Mouse (Mus musculus) spleen, adult 2 months (tissue): ENCODE data around the gene Fpgs. TPM values are rescaled to one million over a fixed set of nuclear protein-coding genes. Genes with fewer than 3 reads are reported as not detected.

ENCODE experiments used
- DNase-seq, 2 experiments: peaks; one replicate each; pipeline versions ENCODE4 v3.0.0 to v3.0.0-alpha.2; 2012 to 2021; ENCODE audit warnings: low spot score in 2 of 2, low read depth in 1 of 2
- H3K27ac ChIP-seq: fragments of 200-500 bp; 2 replicates; pipeline ENCODE4 v1.5.1; 2012; ENCODE audit warnings: low read length, inconsistent platforms; ENCODE audit not compliant: insufficient read depth
- H3K27me3 ChIP-seq: fragments of 200-500 bp; 2 replicates; pipeline ENCODE4 v1.6.1; 2012; ENCODE audit warnings: mild to moderate bottlenecking, moderate library complexity, low read length, inconsistent platforms; ENCODE audit not compliant: control insufficient read depth, insufficient read depth
- H3K36me3 ChIP-seq: fragments of 200-500 bp; 2 replicates; pipeline ENCODE4 v1.6.1; 2012; ENCODE audit warnings: mild to moderate bottlenecking, low read length, inconsistent platforms; ENCODE audit not compliant: control insufficient read depth, insufficient read depth
- H3K4me1 ChIP-seq: fragments of 200-500 bp; 2 replicates; pipeline ENCODE4 v1.6.1; 2011; ENCODE audit warnings: inconsistent platforms; ENCODE audit not compliant: control insufficient read depth, insufficient read depth, insufficient read length
- H3K4me3 ChIP-seq: fragments of 200-500 bp; 2 replicates; pipeline ENCODE4 v1.5.1; 2011; ENCODE audit warnings: mild to moderate bottlenecking, inconsistent platforms; ENCODE audit not compliant: insufficient read depth, insufficient read length; ENCODE audit errors: extremely low read depth
- CTCF ChIP-seq: fragments of 200-500 bp; IDR thresholded peaks from 2 replicates; pipeline ENCODE4 v1.5.1; 2011; ENCODE audit warnings: mild to moderate bottlenecking, inconsistent platforms; ENCODE audit not compliant: insufficient read depth, insufficient read length, insufficient replicate concordance; ENCODE audit errors: extremely low read depth
- POLR2A ChIP-seq: fragments of 200-500 bp; IDR thresholded peaks from 2 replicates; pipeline ENCODE4 v1.6.1; 2011; ENCODE audit warnings: low read depth, low read length, inconsistent platforms
- WGBS: fragments of 180-500 bp; shearing (Covaris S2); methylation state at CpG from one replicate; pipeline ENCODE4 v1.1.7; 2018; 5-methylcytosine and 5-hydroxymethylcytosine counted together
- polyA plus RNA-seq: library from polyadenylated mRNA; depleted of rRNA; stranded (reverse); fragments of >200 nt; gene quantifications from 2 replicates; pipeline ENCODE4 v1.2.3, GENCODE M21; 2012

Gene Fpgs
- polyA plus RNA-seq, 1 experiment, result 34.5 TPM

DNA sequence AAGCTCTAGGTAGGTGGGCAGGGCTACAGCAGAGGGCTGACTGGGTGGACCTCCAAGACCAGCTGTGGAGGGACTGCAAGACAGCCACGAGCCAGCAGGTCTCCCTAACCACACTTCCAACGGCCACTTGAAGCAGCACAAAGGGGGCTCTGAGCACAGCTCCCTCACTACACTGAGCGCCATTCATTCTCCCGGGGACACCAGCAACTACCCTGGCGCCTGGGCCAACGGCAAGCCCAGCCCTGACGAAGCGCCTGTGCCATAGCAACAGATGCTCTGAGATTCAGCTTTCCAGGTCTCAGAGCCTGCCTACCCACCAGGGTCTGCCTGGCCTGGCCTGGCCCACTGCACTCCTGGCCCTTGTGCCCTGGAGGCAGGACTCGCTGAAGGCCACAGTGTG lies 14.8 kb upstream of the Fpgs start:
- Histone ChIP-seq H3K36me3 (no peaks in the 10 kb centered on the region), H3K4me1 (peaks cover 41% of the 10 kb centered on the region; the same call in 1 of the 2 replicates), H3K4me3 (no peak overlapping the region), H3K27ac (no peak overlapping the region), H3K27me3 (no peaks in the 10 kb centered on the region)
- 57% methylated on average over 9 of the region's 9 CpGs for WGBS
- no peak for DNase-seq
- no peak for TF ChIP-seq POLR2A
- no peak for TF ChIP-seq CTCF

DNA sequence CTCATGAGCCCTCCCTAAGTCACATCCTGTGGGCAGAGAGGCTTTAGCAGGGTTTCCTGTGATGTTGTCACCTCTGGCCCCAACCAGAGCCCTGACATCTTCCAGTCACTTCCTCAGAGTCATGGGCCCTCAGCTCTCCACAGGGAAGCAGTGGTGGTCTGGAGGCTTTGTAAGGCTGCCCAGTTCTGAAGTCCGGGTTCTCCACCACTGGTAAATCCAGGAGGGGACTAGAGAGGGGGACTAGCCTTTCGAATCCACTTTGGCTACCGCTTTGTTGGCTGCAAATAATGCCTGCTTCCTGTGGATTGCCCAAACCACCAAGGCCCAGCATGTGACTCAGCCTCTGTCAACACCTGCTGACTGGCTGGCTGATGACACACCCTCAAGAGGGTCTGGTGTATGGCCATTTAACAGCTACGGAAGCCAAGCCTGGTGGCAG lies 11.1 kb upstream of the Fpgs start:
- DNase-seq, result peak; percentile 58 to 82
- Histone ChIP-seq H3K36me3 (peaks cover 2% of the 10 kb centered on the region), H3K4me3 (no peak overlapping the region), H3K4me1 (peaks cover 44% of the 10 kb centered on the region; the same call in 1 of the 2 replicates), H3K27ac (peak overlapping the region; percentile 97), H3K27me3 (no peaks in the 10 kb centered on the region)
- WGBS, result 10% methylated on average over 4 of the region's 4 CpGs
- TF ChIP-seq CTCF, result no peak
- no peak for TF ChIP-seq POLR2A

DNA sequence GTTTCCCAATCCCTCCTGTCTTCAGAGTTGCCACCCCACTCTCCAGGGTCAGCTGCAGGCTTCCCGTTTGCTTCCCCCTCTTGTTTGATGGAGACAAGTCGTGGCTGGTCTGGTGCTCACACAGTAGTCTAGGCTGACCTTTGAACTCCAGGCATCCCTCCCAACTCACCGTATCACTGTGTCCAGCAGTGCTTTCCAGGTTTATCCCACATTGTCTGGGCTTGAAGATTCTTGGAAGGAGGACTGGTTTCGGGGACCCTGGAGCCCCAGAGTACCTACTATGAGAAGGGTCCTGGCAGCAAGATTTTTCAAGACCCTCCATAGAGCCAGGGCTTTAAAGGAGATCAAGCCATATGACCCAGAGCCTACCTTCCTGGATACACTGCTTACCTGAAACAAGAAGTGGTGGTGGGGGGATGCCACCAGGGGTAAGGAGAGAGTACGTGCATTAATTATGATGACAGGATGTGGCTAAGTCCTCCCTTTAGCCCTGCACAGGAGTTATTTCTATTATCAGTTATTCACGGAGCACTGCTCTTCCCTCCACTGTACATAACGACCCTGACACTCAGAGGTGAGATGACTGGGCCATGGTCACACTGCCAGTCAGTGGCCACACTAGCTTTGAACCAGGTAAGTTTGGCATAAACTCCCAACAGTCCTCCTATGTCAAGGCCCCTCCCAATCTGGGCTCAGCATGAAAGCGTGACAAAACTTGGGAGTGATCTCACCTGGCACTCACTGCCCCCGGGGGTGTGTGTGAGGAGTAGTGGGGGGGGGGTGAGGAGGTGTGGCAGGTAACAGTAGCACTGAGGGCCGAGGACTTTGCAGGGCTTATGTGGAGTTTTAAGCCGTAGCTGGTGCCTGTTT lies 10.4 kb upstream of the Fpgs start:
- WGBS, result 28% methylated on average over 11 of the region's 11 CpGs
- DNase-seq, result peak in 1 of 2 experiments; percentile 32
- TF ChIP-seq POLR2A (0 out of 2 replicates have a peak, but pooled peaks have one; percentile 1), CTCF (no peak)
- Histone ChIP-seq H3K4me3 (no peak overlapping the region), H3K4me1 (peaks cover 43% of the 10 kb centered on the region; the same call in 1 of the 2 replicates), H3K27me3 (no peaks in the 10 kb centered on the region), H3K27ac (peak overlapping the region; percentile 97), H3K36me3 (peaks cover 8% of the 10 kb centered on the region)

DNA sequence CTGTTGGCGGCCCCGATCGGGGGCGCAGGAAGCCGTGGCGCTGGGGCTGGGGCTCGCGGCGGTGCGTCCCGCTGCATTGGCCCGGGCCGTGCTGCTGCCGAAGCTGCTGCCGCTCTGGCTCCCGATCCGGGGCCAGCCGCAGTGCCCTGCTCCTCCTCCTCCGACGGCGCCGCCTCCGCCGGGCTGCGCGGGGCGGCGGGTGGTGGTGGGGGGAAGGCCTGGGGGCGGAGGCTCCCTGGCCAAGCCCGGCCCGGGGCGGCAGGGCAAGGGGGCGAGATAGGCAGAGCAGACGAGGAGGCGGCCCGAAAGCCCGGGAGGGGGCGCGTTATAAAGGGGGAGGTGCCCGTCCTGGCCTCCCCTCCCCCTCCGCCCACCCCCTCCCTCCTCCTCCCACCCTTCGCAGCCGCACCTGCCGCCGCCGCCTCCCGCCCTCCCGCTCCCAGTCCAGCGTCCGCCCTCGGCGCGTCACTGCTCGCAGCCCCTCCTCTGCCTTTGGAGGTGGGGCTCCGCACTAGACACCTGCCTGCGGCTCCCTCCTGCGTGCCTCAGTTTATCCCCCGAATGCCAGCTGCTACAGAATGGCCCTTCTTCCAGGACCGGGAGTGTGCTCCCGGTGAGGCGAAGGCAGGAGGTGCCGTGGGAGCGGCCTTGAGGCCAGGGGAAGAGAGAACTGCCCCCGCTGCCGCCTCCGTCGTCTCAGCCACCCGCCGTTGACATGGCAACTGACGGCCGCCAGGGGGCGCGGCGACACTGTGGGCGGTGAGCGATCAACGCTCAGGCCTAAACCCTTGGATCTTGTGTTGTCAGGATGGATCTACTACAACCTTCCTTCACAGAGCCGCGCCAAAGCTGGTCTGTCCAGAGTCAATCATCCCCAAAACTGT lies 9.2 kb upstream of the Fpgs start, which contains the start of gene Cdk9:
Gene Cdk9, minus strand, starts transcription at position 143 of the 884 bp plus-strand sequence.
- DNase-seq, result peak; percentile 87 to 88
- Histone ChIP-seq H3K27ac (peak within 1 kb of the TSS; percentile 97), H3K27me3 (no peaks in the 10 kb centered on the region), H3K36me3 (peaks cover 14% of the 10 kb centered on the region), H3K4me1 (peaks cover 36% of the 10 kb centered on the region; the same call in 1 of the 2 replicates), H3K4me3 (peak within 1 kb of the TSS; percentile 99)
- WGBS, result under 1% methylated on average over 62 of the region's 79 CpGs
- TF ChIP-seq POLR2A (no peak), CTCF (peak; percentile 97)

DNA sequence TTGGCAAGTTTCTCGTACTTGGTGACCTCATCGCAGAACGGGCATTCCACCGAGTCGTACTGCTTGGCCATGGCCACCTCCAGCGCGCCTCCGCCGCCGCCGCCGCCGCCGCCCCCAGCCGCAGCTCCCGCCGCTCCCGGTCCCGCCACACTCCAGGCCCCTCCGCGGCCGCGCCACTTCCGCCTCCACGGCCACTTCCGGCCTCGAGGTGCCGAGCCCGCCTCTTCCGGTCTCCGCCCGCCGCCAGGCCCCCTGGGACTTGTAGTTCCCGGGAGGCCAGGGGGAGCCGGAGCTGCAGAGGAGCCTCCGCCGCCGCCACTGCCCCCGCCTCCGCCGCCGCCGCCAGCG lies 8.6 kb upstream of the Fpgs start:
- Histone ChIP-seq H3K27me3 (no peaks in the 10 kb centered on the region), H3K27ac (peak overlapping the region; percentile 84), H3K4me3 (peak overlapping the region; percentile 99), H3K36me3 (peaks cover 19% of the 10 kb centered on the region), H3K4me1 (peaks cover 36% of the 10 kb centered on the region; the same call in 1 of the 2 replicates)
- DNase-seq, result peak; percentile 84 to 93
- TF ChIP-seq CTCF, result no peak
- TF ChIP-seq POLR2A, result peak; percentile 26; the same call in 1 of the 2 replicates
- under 1% methylated on average over 26 of the region's 44 CpGs for WGBS

DNA sequence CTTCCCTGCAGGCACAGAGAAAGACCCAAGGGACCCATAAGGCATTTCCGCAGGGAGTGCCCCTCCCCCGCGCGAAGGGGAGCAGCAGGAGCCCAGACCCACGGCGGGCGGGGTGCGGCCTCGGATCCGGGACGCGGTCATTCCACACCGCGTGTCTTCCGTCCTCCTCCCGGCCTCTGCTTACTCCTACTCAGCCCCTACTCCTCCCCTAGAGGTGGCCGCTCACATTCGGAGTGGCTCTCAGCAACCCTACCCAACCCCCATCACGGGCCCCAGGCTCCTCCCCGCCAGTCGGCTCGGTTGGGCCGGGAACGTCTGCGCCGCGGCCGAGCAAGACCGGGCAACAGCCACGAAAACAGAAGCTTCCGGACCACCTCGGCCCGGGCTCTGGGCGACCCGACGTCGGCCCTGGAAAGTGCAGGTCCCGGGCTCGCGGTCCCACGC lies 8.2 kb upstream of the Fpgs start:
- Histone ChIP-seq H3K36me3 (peaks cover 20% of the 10 kb centered on the region), H3K27ac (peak overlapping the region; percentile 84), H3K4me3 (peak overlapping the region; percentile 99), H3K4me1 (peaks cover 36% of the 10 kb centered on the region; the same call in 1 of the 2 replicates), H3K27me3 (no peaks in the 10 kb centered on the region)
- no peak for TF ChIP-seq CTCF
- no peak for TF ChIP-seq POLR2A
- under 1% methylated on average over 41 of the region's 41 CpGs for WGBS
- DNase-seq, result peak in 1 of 2 experiments; percentile 62
